Mouse (Mus musculus) limb, embryonic 12.5 days (tissue): ENCODE measurements around the gene Gm20850. TPM values are rescaled to one million over a fixed set of nuclear protein-coding genes. Genes with fewer than 3 reads are reported as not detected.
"Not testable (repeated sequence)": the region's sequence is repeated elsewhere in the genome, so short reads cannot be mapped to it uniquely, and the experiment has no call there.

ENCODE experiments used
- ATAC-seq: fragments of 200-750 bp; cut with Nextera tagmentation; 2 replicates; pipeline ENCODE4 v1.8.0; 2017; ENCODE audit warnings: low read depth, moderate TSS enrichment; ENCODE audit not compliant: insufficient number of reproducible peaks, insufficient read depth, low FRiP score, low TSS enrichment
- H3K27ac ChIP-seq: fragments of 300-500 bp; sonication (generic); 2 replicates; pipeline ENCODE4 v1.5.1; 2016; ENCODE audit warnings: mild to moderate bottlenecking, moderate library complexity
- H3K27me3 ChIP-seq: fragments of 300-500 bp; sonication (generic); 2 replicates; pipeline ENCODE4 v1.6.1; 2016; ENCODE audit warnings: mild to moderate bottlenecking, moderate library complexity
- H3K36me3 ChIP-seq: fragments of 300-500 bp; sonication (generic); 2 replicates; pipeline ENCODE4 v1.6.1; 2016; ENCODE audit warnings: mild to moderate bottlenecking, moderate library complexity
- H3K4me1 ChIP-seq: fragments of 300-500 bp; sonication (generic); replicated peaks from 2 replicates; pipeline ENCODE4 v1.6.1; 2016
- H3K4me2 ChIP-seq: fragments of 300-500 bp; sonication (generic); 2 replicates; pipeline ENCODE4 v1.6.1; 2016; ENCODE audit warnings: mild to moderate bottlenecking, moderate library complexity
- H3K4me3 ChIP-seq: fragments of 300-500 bp; sonication (generic); replicated peaks from 2 replicates; pipeline ENCODE4 v1.5.1; 2016; ENCODE audit warnings: mild to moderate bottlenecking
- H3K9ac ChIP-seq: fragments of 300-500 bp; sonication (generic); replicated peaks from 2 replicates; pipeline ENCODE4 v1.6.1; 2016; ENCODE audit warnings: mild to moderate bottlenecking, moderate library complexity
- H3K9me3 ChIP-seq: fragments of 300-500 bp; sonication (generic); 2 replicates; pipeline ENCODE4 v1.6.1; 2016; ENCODE audit warnings: mild to moderate bottlenecking, moderate library complexity
- WGBS: fragments of 180-500 bp; shearing (Covaris S2); methylation state at CpG from one replicate; pipeline ENCODE4 v1.1.7; 2016; 5-methylcytosine and 5-hydroxymethylcytosine counted together
- polyA plus RNA-seq: library from polyadenylated mRNA; unstranded; fragments of >200 nt; fragmentation: Nextera tagmentation; extraction: Ambion mirVana; gene quantifications from 2 replicates; pipeline ENCODE4 v1.2.1, GENCODE M21; 2016

The Gm20850 gene
- not detected in 2 replicates for polyA plus RNA-seq

DNA sequence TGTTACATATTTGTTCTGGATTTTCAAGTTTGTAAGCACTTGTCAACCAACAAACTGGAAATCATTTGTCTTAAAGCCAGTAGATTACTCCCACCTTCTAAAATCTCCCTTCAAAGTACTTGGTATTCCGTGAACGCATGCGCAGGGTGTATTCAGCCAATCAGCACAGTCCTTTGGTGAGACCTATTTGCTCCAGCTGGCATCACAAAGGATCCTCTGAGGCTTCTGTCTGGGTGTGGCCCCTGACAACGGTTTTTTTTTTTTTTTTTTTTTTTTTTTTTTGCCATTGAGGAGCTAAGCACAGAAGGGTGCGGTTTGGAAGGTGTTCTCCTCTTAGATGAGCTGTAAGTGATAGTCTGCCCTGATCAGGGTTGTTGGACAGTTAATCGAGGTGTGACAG lies at the start of gene Gm20850:
Gene Gm20850, plus strand, starts transcription at position 301 of the 400 bp plus-strand sequence.
- no CpG with 5 or more reads among the region's 6 CpGs for WGBS
- H3K4me1 ChIP-seq, H3K9ac ChIP-seq, H3K27ac ChIP-seq, H3K27me3 ChIP-seq, H3K36me3 ChIP-seq, H3K9me3 ChIP-seq, H3K4me3 ChIP-seq, ATAC-seq, H3K4me2 ChIP-seq: not testable (repeated sequence)
